Mouse (Mus musculus) gastrocnemius, adult 2 months (tissue): ENCODE measurements around the gene Plekhb2. TPM values are rescaled to one million over a fixed set of nuclear protein-coding genes. Genes with fewer than 3 reads are reported as not detected.

Experiments
- DNase-seq: peaks from one replicate; pipeline ENCODE4 v3.0.0; 2022
- H3K27ac ChIP-seq: fragments of 200-600 bp; 2 replicates; pipeline ENCODE4 v1.8.1; 2022; ENCODE audit warnings: mild to moderate bottlenecking
- H3K4me3 ChIP-seq: fragments of 200-600 bp; 2 replicates; pipeline ENCODE4 v1.8.1; 2022; ENCODE audit warnings: mild to moderate bottlenecking, moderate library complexity
- CTCF ChIP-seq: fragments of 200-600 bp; IDR thresholded peaks from 2 replicates; pipeline ENCODE4 v1.8.1; 2022; ENCODE audit warnings: antibody characterized with exemption, mild to moderate bottlenecking, moderate library complexity
- intact Hi-C: fragments of 180-260 bp; cut with DNase I; formaldehyde crosslinking; loops from one replicate; pipeline ENCODE4 v1.15.1; 2025
- total RNA-seq, 2 experiments: library from RNA; stranded (reverse); gene quantifications; 2 replicates each; pipeline ENCODE4 v1.2.3; 2021

The Plekhb2 gene
- total RNA-seq, 2 experiments from 2014 or later: 53.4 to 58.3 TPM

- intact Hi-C loops: no loop called here
- Histone ChIP-seq H3K27ac (no peak overlapping the region), H3K4me3 (no peak overlapping the region)
- TF ChIP-seq CTCF: no peak
- DNase-seq: no peak
Observed at GRCm38 (mm10) chr1:34819225-34819910, 30.4 kb upstream of the Plekhb2 start.

DNA sequence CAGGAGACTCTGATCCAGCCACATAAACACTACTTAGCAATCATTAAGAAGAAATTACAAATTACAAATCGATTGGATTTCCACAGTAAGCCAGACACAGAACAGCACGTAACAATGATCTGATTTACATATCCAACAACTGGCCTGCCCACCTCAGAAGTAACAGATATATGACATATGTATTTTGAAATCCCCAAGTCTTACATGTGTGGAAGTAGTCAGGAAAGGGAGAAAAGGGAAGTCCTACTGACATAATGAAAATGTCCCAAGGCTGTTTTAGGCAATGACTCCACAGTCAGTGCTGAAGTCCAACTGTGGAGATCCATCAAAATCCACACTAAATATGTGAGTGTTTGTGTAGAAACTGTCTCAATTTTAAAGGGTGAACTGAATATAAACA, 28.4 kb upstream of the Plekhb2 start:
- H3K4me3 ChIP-seq: no peak overlapping the region
- no peak overlapping the region for H3K27ac ChIP-seq
- no peak for DNase-seq
- TF ChIP-seq CTCF: no peak
- intact Hi-C loops: no loop called here

GRCm38 (mm10) chr1:34822003-34822402, 27.8 kb upstream of the Plekhb2 start:
- Histone ChIP-seq H3K27ac (no peak overlapping the region), H3K4me3 (no peak overlapping the region)
- DNase-seq: no peak
- TF ChIP-seq CTCF: no peak
- intact Hi-C loops: no loop called here

DNA sequence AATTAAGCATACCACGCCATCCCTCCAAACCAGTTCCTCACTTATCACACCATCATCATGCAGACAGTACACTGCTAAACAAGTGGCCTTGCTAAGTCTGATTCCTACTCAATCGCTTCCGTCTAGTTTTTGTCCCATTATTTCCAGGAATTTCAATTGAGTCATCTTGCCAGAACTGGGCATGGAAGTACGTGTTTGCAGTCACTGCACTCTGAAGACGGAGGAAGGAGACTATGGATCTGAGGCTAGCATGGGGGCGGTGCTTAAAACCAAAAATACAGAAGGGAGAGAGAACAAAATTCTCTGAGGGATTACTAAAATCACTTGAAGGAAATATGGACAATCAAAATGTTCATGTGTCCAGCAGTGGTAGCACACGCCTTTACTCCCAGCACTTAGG, 27.0 kb upstream of the Plekhb2 start:
- intact Hi-C loops: no loop called here
- Histone ChIP-seq H3K4me3 (no peak overlapping the region), H3K27ac (no peak overlapping the region)
- DNase-seq: no peak
- TF ChIP-seq CTCF: no peak

- intact Hi-C loops: no loop called here
- peak; percentile 42 for DNase-seq
- TF ChIP-seq CTCF: no peak
- Histone ChIP-seq H3K27ac (peak overlapping the region; percentile 43; the same call in 1 of the 2 replicates), H3K4me3 (no peak overlapping the region)
Observed at GRCm38 (mm10) chr1:34823353-34823752, 26.4 kb upstream of the Plekhb2 start.

- no peak for TF ChIP-seq CTCF
- peak overlapping the region; percentile 43; the same call in 1 of the 2 replicates for H3K27ac ChIP-seq
- intact Hi-C loops: no loop called here
- no peak for DNase-seq
- no peak overlapping the region for H3K4me3 ChIP-seq
Observed at GRCm38 (mm10) chr1:34824208-34824607, 25.6 kb upstream of the Plekhb2 start.

DNA sequence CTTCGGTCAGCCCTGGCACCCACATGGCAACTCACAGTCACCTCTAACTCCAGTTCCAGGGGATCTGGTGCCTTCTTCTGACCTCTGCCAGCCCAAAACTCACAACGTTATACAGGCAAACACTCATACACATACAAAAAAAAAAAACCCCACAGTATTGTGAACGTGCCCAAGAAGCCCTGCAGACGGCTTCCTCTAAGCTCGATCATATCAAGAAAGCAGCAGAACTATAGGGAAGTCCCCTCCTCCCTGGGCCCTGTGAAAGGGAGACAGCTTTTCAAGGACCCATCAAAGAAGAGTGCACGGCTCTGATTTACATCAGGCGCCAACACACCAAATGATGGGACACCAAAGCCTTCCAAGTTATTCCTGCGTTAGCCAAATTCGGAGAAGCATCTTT, 23.9 kb upstream of the Plekhb2 start:
- no peak for DNase-seq
- Histone ChIP-seq H3K27ac (no peak overlapping the region; the same call in 1 of the 2 replicates), H3K4me3 (no peak overlapping the region)
- no peak for TF ChIP-seq CTCF
- intact Hi-C loops: no loop called here

DNA sequence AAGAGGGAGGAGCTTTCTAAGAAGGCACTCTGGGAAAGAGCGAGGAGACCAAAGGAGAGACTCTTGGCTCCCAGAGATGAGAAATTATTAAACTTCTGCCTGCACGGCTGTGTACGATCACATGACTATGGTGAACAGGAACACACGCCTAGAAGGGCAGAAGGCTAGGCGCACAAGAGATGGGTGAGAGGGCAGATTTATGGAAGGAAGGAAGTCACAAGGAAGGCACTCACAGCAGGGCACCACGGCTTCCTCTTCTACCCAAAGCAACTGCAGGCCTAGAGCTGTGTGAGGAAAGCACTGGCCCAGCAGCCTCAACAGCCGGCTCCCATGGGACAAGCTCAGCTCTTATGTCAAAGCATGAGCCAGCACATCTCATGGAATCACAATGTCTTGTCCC, 21.9 kb upstream of the Plekhb2 start:
- DNase-seq: peak; percentile 71
- peak overlapping the region; percentile 11 for H3K4me3 ChIP-seq
- H3K27ac ChIP-seq: peak overlapping the region; percentile 78
- intact Hi-C loops: no loop called here
- TF ChIP-seq CTCF: no peak

DNA sequence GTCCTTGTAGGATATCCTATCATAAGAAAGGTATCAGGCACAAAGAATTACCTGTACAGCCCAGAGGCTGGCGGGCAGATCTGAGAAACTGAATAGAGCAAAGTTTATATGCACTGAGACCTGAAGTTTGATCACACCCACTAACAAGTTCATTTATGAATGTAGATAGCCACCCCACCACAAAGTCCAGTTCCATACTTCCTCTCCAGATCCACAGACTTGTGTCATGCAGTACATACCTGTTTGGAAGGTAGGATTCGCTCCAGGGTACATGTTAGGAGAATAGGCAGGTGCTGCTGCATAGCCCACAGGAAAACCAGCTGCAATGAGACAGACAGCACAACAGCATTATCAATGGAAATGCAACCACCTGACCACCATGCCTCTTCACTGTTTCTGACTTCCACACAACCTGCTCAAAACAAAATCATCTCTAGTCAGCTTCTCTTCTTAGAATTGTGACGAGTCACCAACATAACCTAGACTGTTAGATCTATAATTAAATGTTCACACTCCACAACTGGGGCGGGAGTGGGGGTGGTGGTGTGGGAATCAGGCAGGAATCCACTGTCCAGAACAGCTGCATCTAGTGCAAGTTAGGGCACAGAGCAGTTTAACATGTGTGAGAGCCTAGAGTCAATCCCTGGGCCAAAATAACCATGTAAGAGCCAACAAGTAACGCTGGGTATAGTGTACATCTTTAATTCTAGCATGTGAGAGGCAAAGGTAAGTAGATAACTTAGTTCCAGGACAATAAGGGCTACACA, 21.1 kb upstream of the Plekhb2 start:
- peak overlapping the region; percentile 78 for H3K27ac ChIP-seq
- TF ChIP-seq CTCF: no peak
- intact Hi-C loops: no loop called here
- peak; percentile 52 for DNase-seq
- peak overlapping the region; percentile 9 for H3K4me3 ChIP-seq

- intact Hi-C loops: no loop called here
- H3K27ac ChIP-seq: peak overlapping the region; percentile 78
Observed at GRCm38 (mm10) chr1:34830934-34831333, 18.8 kb upstream of the Plekhb2 start.

GRCm38 (mm10) chr1:34831381-34831780, 18.4 kb upstream of the Plekhb2 start:
- DNase-seq: no peak
- Histone ChIP-seq H3K27ac (peak overlapping the region; percentile 62), H3K4me3 (no peak overlapping the region)
- TF ChIP-seq CTCF: no peak
- intact Hi-C loops: no loop called here

More at GRCm38 (mm10) chr1:34830934-34831333, 18.8 kb upstream of the Plekhb2 start:
- DNase-seq: no peak
- no peak overlapping the region for H3K4me3 ChIP-seq
- TF ChIP-seq CTCF: no peak

GRCm38 (mm10) chr1:34834904-34835303, 14.9 kb upstream of the Plekhb2 start:
- intact Hi-C loops: no loop called here
- peak overlapping the region; percentile 46 for H3K27ac ChIP-seq
- no peak for TF ChIP-seq CTCF
- H3K4me3 ChIP-seq: no peak overlapping the region
- DNase-seq: no peak

DNA sequence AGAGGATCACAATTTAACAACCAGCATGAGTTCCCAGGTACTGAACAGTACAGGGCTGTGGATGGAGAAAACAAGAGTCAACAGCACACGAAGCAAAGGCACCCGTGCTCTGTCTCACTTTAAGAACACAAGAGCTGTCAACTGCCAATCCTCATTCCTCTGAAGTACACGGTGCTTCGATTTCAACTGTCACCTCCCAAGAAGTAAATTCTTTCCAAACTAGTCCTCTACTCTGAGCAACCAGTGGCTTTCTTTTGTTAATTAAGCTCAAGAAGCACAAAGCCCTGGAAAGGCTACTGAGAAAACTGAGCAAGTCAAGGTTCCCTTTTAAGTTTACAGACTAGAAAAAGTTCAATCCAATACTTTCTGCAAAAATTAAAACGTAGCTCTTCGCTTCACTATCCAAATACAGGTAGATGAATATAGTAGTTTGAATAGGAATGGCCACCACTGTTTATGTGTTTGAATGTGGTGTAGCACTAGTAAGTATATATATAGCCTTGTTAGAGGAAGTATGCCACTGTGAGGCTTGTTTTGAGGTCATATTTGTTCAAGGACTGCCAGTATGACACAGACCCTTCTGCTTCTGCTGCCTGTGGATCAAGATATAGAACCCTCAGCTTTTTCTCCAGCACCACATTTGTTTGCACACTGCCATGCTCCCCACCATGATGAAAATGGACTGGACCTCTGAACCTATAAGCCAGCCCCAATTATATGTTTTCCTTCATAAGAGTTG, 11.7 kb upstream of the Plekhb2 start:
- no peak for DNase-seq
- no peak for TF ChIP-seq CTCF
- Histone ChIP-seq H3K27ac (peak overlapping the region; percentile 60), H3K4me3 (peak overlapping the region; percentile 2; the same call in 1 of the 2 replicates)
- intact Hi-C loops: no loop called here
